Mouse (Mus musculus): Measurements from ENCODE around the gene Anks4b. TPM values are rescaled to one million over a fixed set of nuclear protein-coding genes. Genes with fewer than 3 reads are reported as not detected.

The Anks4b gene
- polyA plus RNA-seq, 1 experiment from 2014 or later: 2.3 TPM

DNA sequence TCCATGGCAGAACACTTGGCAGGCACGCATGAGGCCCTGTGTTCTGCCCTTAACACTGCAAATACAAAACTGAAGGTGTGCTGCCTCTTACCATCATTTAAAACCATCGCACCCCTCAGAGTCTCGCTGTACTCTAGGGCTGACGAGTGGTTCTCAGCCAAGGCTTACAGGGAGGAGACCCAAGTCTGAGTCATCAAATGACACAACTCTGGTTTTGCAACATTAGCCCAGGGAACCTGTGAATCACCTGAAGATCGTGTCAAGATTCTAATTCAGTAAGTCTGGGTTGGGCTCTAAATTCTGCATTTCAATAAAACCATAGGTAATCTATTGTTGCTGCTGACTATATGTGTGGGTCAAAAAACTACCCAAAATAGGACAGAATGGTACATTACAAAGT, 6.9 kb downstream of the Anks4b start:
- no peak overlapping the region for H3K4me3 ChIP-seq (ENCODE audit: low read depth, low read length)
- 60% methylated on average over 5 of the region's 5 CpGs for WGBS (ENCODE audit: insufficient replicate concordance)
- no peak for ATAC-seq (ENCODE audit: low read depth)
- no peak overlapping the region for H3K27ac ChIP-seq (ENCODE audit: low read length)
- no peaks in the 10 kb centered on the region for H3K36me3 ChIP-seq (ENCODE audit: control insufficient read depth, insufficient read depth)
- no peak overlapping the region for H3K9ac ChIP-seq (ENCODE audit: low read depth, low read length)
- no peaks in the 10 kb centered on the region for H3K27me3 ChIP-seq (ENCODE audit: control insufficient read depth, insufficient read depth, low read depth, low read length)
- H3K9me3 ChIP-seq (replicated peaks; ENCODE audit: control insufficient read depth, low read length): no peaks in the 10 kb centered on the region
- H3K4me1 ChIP-seq (ENCODE audit: control insufficient read depth, low read depth, low read length): no peaks in the 10 kb centered on the region
- H3K4me2 ChIP-seq (ENCODE audit: low read depth, low read length): no peak overlapping the region

DNA sequence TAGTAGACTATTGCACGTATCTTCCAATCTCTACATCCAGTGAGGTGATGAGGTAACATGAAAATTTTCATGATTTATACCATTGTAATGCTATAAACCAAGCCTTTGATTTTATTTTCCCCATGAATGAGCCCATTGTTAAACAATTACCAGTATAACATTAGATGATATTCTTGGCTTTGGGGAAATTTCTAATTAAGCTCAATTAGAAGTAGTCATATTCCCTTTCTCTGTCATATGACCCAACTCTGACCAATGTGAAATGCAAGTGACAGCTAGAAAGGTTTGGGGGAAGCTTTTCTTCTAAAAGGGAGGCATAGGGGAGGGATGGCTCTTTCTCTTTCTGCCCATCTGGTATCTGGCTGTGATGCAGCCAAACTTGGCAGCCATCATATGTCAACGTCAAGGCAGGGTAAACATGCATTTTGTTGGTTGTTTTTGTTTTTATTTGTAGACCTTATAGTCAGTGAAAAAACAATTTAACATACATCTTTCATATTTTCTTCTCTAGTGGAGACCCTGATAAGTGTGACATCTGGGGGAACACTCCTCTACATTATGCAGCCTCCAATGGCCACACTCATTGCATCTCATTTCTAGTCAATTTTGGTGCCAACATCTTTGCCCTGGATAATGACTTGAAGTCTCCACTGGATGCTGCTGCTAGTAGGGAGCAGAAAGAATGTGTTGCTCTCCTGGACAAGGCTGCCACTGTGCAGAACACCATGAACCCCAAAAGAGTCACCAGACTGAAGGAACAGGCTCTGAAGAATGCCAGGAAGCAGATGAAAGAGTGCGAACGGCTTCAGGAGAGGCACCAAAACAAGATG, 8.0 kb downstream of the Anks4b start:
- H3K4me3 ChIP-seq (ENCODE audit: low read depth, low read length): no peak overlapping the region
- no peaks in the 10 kb centered on the region for H3K36me3 ChIP-seq (ENCODE audit: control insufficient read depth, insufficient read depth)
- H3K4me1 ChIP-seq (ENCODE audit: control insufficient read depth, low read depth, low read length): no peaks in the 10 kb centered on the region
- no peak for ATAC-seq (ENCODE audit: low read depth)
- 84% methylated on average over 4 of the region's 4 CpGs for WGBS (ENCODE audit: insufficient replicate concordance)
- H3K9me3 ChIP-seq (replicated peaks; ENCODE audit: control insufficient read depth, low read length): no peaks in the 10 kb centered on the region
- H3K4me2 ChIP-seq (ENCODE audit: low read depth, low read length): no peak overlapping the region
- no peak overlapping the region for H3K27ac ChIP-seq (ENCODE audit: low read length)
- H3K9ac ChIP-seq (ENCODE audit: low read depth, low read length): no peak overlapping the region
- no peaks in the 10 kb centered on the region for H3K27me3 ChIP-seq (ENCODE audit: control insufficient read depth, insufficient read depth, low read depth, low read length)

DNA sequence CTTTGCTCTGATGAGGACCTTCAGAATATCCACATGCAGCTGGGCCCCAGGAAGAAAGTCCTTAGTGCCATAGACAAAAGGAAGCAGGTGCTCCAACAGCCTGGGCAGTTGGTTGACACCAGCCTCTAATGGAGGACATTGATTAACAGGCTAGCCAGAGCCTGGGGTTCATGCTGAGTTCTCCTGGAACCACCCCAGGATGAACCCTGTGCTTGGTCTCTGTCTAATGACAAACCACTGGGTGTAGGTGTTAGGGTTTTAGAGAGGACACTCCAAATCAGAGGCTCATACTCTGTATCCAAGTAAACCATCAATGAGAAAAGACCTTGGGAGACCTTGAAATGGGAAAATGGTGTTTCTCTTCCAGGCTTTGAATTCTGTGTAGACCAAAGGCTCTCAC, 9.2 kb downstream of the Anks4b start:
- Histone ChIP-seq H3K4me2 (ENCODE audit: low read depth, low read length) (no peak overlapping the region), H3K27me3 (ENCODE audit: control insufficient read depth, insufficient read depth, low read depth, low read length) (no peaks in the 10 kb centered on the region), H3K36me3 (ENCODE audit: control insufficient read depth, insufficient read depth) (no peaks in the 10 kb centered on the region), H3K9ac (ENCODE audit: low read depth, low read length) (no peak overlapping the region), H3K27ac (ENCODE audit: low read length) (no peak overlapping the region), H3K9me3 (replicated peaks; ENCODE audit: control insufficient read depth, low read length) (no peaks in the 10 kb centered on the region), H3K4me3 (ENCODE audit: low read depth, low read length) (no peak overlapping the region), H3K4me1 (ENCODE audit: control insufficient read depth, low read depth, low read length) (no peaks in the 10 kb centered on the region)
- no peak for ATAC-seq (ENCODE audit: low read depth)

DNA sequence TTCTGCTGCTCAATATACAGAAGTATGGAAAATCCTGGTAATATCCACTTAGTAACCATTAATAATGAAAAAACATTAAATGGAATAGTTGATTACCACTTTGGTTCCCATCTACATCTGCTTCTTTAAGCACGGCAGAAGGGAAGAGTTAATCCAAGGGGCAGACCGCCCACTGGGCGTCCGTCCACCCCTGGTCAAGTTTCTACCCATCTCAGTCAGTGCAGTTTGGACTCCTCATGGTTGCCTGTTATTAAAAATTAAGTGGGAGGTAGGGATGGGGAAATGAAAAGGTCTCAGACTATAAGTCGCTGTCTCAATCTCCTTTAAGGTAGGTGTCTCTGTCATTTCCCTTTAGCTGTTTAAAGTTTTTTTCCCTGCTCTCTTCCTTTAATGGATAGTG, 15.3 kb downstream of the Anks4b start:
- Histone ChIP-seq H3K4me2 (ENCODE audit: low read depth, low read length) (no peak overlapping the region), H3K4me1 (ENCODE audit: control insufficient read depth, low read depth, low read length) (no peaks in the 10 kb centered on the region), H3K27me3 (ENCODE audit: control insufficient read depth, insufficient read depth, low read depth, low read length) (no peaks in the 10 kb centered on the region), H3K9me3 (replicated peaks; ENCODE audit: control insufficient read depth, low read length) (no peaks in the 10 kb centered on the region), H3K9ac (ENCODE audit: low read depth, low read length) (no peak overlapping the region), H3K36me3 (ENCODE audit: control insufficient read depth, insufficient read depth) (no peaks in the 10 kb centered on the region), H3K27ac (ENCODE audit: low read length) (peak overlapping the region; percentile 26; the same call in 1 of the 2 replicates), H3K4me3 (ENCODE audit: low read depth, low read length) (no peak overlapping the region)
- WGBS (ENCODE audit: insufficient replicate concordance): 71% methylated on average over 5 of the region's 5 CpGs
- no peak for ATAC-seq (ENCODE audit: low read depth)

DNA sequence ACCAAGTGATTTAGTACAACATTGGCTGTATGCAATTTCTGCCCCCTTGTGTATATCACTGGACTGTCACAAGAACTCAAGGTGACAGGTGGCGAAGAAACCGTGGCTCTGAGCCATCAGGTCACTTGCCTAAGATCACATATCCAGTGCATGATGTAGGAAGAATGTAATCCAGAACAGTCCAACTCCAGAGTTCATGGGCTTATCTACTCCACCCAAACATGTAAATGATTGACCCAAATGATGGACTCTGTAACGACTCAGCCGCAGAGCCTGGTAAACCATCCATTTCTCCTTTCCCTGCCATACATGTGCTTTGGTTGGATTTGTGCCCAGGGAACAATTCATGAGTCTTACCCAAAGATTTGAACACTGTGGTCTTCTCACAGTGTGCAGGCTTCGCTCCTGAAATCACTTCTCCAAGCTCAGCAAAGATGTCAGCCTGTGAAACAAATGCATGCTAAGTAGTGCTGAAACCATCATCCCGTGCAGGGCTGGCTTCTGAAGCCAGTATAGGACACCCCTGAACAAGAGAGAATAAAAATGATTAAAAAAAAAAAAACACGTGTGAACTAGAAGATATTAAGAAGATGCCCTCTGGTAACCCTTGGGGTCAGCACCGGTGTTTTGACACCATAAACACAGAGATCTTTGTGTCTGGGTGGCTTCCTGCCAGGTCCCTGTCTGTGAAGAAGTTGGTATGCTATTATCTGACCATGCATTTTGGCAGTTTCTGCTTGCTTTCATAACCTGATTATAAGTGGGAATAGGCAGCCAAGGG, 15.9 kb downstream of the Anks4b start:
- peak; percentile 89 for ATAC-seq (ENCODE audit: low read depth)
- Histone ChIP-seq H3K4me2 (ENCODE audit: low read depth, low read length) (no peak overlapping the region), H3K27ac (ENCODE audit: low read length) (peak overlapping the region; percentile 53; the same call in 1 of the 2 replicates), H3K36me3 (ENCODE audit: control insufficient read depth, insufficient read depth) (no peaks in the 10 kb centered on the region), H3K9ac (ENCODE audit: low read depth, low read length) (no peak overlapping the region), H3K9me3 (replicated peaks; ENCODE audit: control insufficient read depth, low read length) (no peaks in the 10 kb centered on the region), H3K27me3 (ENCODE audit: control insufficient read depth, insufficient read depth, low read depth, low read length) (no peaks in the 10 kb centered on the region), H3K4me1 (ENCODE audit: control insufficient read depth, low read depth, low read length) (no peaks in the 10 kb centered on the region), H3K4me3 (ENCODE audit: low read depth, low read length) (no peak overlapping the region)
- WGBS (ENCODE audit: insufficient replicate concordance): 56% methylated on average over 8 of the region's 8 CpGs

DNA sequence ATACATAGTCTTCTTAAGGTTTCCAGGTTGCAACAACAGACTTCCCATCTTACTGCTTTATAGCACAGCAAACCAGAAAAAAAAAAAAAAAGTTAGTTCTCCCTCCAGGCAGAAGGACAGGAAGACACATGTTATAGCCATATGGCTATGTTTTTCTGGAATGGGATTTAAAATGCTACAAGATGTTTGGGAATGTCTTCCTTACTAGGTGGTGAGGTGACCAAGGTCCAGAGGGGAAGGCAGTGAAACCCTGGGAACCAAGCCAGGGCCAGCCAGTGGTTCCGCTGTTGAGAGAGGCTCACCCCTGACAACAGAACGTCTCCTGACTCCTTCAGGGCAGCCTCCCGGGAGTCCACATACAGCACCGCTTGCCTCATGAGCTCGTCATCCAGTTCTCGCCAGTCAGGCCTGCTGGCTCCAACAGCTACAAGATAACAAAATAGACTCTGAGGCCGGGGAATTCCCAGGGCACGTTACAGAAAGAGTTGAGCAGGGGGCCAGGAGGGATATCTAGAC, 16.6 kb downstream of the Anks4b start:
- H3K4me1 ChIP-seq (ENCODE audit: control insufficient read depth, low read depth, low read length): no peaks in the 10 kb centered on the region
- H3K36me3 ChIP-seq (ENCODE audit: control insufficient read depth, insufficient read depth): no peaks in the 10 kb centered on the region
- no peak overlapping the region for H3K4me2 ChIP-seq (ENCODE audit: low read depth, low read length)
- peak; percentile 33; the same call in 1 of the 2 replicates for ATAC-seq (ENCODE audit: low read depth)
- whole genome bisulfite sequencing (ENCODE audit: insufficient replicate concordance): 49% methylated on average over 8 of the region's 8 CpGs
- no peak overlapping the region for H3K4me3 ChIP-seq (ENCODE audit: low read depth, low read length)
- H3K27ac ChIP-seq (ENCODE audit: low read length): 0 out of 2 replicates have a peak overlapping the region, but pooled peaks have one; percentile 6
- H3K9me3 ChIP-seq (replicated peaks; ENCODE audit: control insufficient read depth, low read length): no peaks in the 10 kb centered on the region
- no peak overlapping the region for H3K9ac ChIP-seq (ENCODE audit: low read depth, low read length)
- H3K27me3 ChIP-seq (ENCODE audit: control insufficient read depth, insufficient read depth, low read depth, low read length): no peaks in the 10 kb centered on the region

DNA sequence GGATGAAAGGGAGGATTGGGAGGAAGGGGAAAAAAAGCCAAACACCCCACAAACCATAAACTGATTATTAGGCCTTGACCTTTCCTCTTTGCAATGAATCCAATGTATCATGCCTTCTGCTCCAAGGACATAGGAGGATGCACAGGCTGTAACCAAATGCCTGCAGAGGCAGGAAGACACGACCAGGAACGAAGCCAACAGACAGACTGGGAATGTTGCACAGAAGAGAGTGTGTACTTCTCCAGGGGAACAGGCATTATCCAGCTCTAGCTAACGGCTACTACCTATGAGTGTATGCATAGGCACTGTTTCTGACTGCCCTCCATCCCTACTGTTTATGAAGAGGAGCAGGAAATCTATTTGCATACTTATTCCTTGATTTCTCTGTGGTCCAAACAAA, 18.5 kb downstream of the Anks4b start:
- ATAC-seq (ENCODE audit: low read depth): no peak
- Histone ChIP-seq H3K27ac (ENCODE audit: low read length) (no peak overlapping the region), H3K4me1 (ENCODE audit: control insufficient read depth, low read depth, low read length) (no peaks in the 10 kb centered on the region), H3K27me3 (ENCODE audit: control insufficient read depth, insufficient read depth, low read depth, low read length) (no peaks in the 10 kb centered on the region), H3K9me3 (replicated peaks; ENCODE audit: control insufficient read depth, low read length) (no peaks in the 10 kb centered on the region), H3K4me2 (ENCODE audit: low read depth, low read length) (no peak overlapping the region), H3K9ac (ENCODE audit: low read depth, low read length) (no peak overlapping the region), H3K36me3 (ENCODE audit: control insufficient read depth, insufficient read depth) (no peaks in the 10 kb centered on the region), H3K4me3 (ENCODE audit: low read depth, low read length) (no peak overlapping the region)
- 37% methylated on average over 3 of the region's 3 CpGs for WGBS (ENCODE audit: insufficient replicate concordance)

DNA sequence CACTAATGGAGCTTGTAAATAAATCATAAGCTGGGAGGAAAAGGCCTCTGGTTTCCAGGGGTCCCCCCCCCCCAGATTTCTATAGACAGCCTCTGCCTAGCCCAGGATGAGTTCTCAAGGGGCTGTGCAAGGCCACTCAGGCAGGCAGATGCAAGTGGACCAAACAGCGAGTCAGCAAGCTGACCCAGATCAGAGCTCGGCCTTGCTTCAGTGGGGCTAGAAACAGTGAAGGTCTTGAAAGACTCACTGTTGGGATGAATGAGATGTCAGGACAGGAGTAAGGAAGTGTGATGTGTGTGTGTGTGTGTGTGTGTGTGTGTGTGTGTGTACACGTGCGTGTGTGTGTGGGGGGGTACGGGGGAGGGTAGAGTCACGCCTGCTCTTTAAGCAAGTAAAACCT, 19.2 kb downstream of the Anks4b start:
- Histone ChIP-seq H3K4me3 (ENCODE audit: low read depth, low read length) (no peak overlapping the region), H3K36me3 (ENCODE audit: control insufficient read depth, insufficient read depth) (no peaks in the 10 kb centered on the region), H3K9ac (ENCODE audit: low read depth, low read length) (no peak overlapping the region), H3K4me2 (ENCODE audit: low read depth, low read length) (no peak overlapping the region), H3K4me1 (ENCODE audit: control insufficient read depth, low read depth, low read length) (no peaks in the 10 kb centered on the region), H3K9me3 (replicated peaks; ENCODE audit: control insufficient read depth, low read length) (no peaks in the 10 kb centered on the region), H3K27me3 (ENCODE audit: control insufficient read depth, insufficient read depth, low read depth, low read length) (no peaks in the 10 kb centered on the region), H3K27ac (ENCODE audit: low read length) (no peak overlapping the region)
- WGBS (ENCODE audit: insufficient replicate concordance): 63% methylated on average over 6 of the region's 6 CpGs
- ATAC-seq (ENCODE audit: low read depth): no peak

DNA sequence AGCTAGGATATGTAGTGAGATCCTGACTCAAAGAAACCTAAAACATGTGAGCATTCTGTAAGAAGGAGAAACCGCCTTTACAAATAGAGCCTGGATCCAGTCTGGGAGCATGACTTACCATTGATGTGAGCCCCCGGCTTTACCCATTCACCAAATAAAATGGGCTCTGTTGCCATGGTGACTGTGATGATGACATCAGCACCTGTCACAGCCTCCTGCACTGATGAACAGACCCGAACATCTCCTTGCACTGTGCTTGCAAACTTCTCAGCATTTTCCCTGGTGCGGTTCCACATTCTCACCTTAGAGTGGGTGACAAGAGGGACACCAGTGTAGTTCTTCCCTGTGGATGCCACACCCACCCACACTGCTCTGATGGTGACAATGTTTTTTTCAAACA, 21.5 kb downstream of the Anks4b start:
- Histone ChIP-seq H3K4me2 (ENCODE audit: low read depth, low read length) (no peak overlapping the region), H3K27me3 (ENCODE audit: control insufficient read depth, insufficient read depth, low read depth, low read length) (no peaks in the 10 kb centered on the region), H3K4me1 (ENCODE audit: control insufficient read depth, low read depth, low read length) (no peaks in the 10 kb centered on the region), H3K36me3 (ENCODE audit: control insufficient read depth, insufficient read depth) (no peaks in the 10 kb centered on the region), H3K9me3 (replicated peaks; ENCODE audit: control insufficient read depth, low read length) (no peaks in the 10 kb centered on the region), H3K27ac (ENCODE audit: low read length) (no peak overlapping the region), H3K9ac (ENCODE audit: low read depth, low read length) (no peak overlapping the region), H3K4me3 (ENCODE audit: low read depth, low read length) (no peak overlapping the region)
- no peak for ATAC-seq (ENCODE audit: low read depth)
- 61% methylated on average over 4 of the region's 4 CpGs for WGBS (ENCODE audit: insufficient replicate concordance)
